Mouse (Mus musculus) brown adipose tissue, adult 24 weeks (tissue): ENCODE data around the gene Trcg1. TPM values are rescaled to one million over a fixed set of nuclear protein-coding genes. Genes with fewer than 3 reads are reported as not detected.

Experiments
- H3K27ac ChIP-seq: fragments of 200-500 bp; replicated peaks from 2 replicates; pipeline ENCODE4 v1.5.1; 2012; ENCODE audit warnings: low read depth, mild to moderate bottlenecking, low read length
- H3K4me1 ChIP-seq: fragments of 200-500 bp; 2 replicates; pipeline ENCODE4 v1.6.1; 2012; ENCODE audit warnings: low read length, mixed read lengths; ENCODE audit not compliant: control insufficient read depth, insufficient read depth, insufficient read length
- H3K4me3 ChIP-seq: fragments of 200-500 bp; 2 replicates; pipeline ENCODE4 v1.5.1; 2012; ENCODE audit warnings: low read depth, mild to moderate bottlenecking, low read length, moderate library complexity; ENCODE audit not compliant: insufficient read depth
- polyA plus RNA-seq: library from polyadenylated mRNA; stranded (reverse); fragments of >200 nt; gene quantifications from 2 replicates; pipeline ENCODE4 v1.2.4, GENCODE M21; 2012; ENCODE audit not compliant: missing spikeins, insufficient read depth, insufficient read length

Trcg1 gene
- polyA plus RNA-seq, 1 experiment = not detected

GRCm38 (mm10) chr9:57247201-57247671, 10.9 kb downstream of the Trcg1 start:
- no peak overlapping the region for H3K4me3 ChIP-seq
- no peak overlapping the region for H3K27ac ChIP-seq
- H3K4me1 ChIP-seq = no peaks in the 10 kb centered on the region

DNA sequence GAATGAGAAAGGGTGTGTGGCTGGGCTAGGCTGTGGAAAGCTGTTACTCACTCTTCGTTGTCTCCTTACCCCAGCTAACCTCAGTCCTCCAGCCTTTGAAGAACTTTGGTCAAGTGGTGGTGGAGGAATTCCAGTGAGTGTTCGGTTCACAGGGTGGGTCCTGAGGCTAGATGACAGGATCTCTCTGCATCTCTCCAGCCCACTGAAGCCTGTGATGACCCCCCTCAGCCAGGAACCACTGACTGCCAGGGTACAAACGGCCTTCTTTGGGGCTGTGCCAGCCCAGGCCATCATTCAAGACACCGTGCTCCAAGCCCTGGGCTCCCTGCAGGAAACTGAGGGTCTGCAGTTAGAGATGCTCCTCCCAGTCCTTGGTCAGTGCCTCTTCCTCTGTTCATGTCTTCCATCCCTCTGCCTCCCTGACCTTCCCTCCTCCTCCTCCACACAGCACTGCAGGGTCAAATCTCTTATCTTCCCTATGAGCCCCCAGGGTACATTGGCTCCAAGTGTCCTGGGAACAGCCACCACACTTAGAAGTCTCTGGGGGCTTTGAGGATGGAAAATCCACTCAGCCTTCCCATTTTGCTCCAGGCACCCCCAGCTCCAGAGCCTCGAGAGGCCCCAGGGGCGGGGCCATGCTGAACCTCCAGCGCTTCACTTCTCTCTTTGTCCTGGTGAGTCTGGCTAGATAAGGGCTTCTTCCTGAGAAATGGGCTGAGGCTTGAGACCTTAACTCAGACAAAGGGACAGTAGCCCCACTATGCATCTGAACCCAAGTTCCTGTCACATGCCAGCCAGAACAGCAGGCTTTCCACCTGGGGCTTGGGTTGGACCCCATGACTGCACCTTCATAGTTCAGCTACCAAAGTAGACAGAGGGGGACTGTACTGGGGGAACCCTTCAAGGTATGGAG, 11.9 kb downstream of the Trcg1 start:
- Histone ChIP-seq H3K4me1 (no peaks in the 10 kb centered on the region), H3K4me3 (no peak overlapping the region), H3K27ac (no peak overlapping the region)

DNA sequence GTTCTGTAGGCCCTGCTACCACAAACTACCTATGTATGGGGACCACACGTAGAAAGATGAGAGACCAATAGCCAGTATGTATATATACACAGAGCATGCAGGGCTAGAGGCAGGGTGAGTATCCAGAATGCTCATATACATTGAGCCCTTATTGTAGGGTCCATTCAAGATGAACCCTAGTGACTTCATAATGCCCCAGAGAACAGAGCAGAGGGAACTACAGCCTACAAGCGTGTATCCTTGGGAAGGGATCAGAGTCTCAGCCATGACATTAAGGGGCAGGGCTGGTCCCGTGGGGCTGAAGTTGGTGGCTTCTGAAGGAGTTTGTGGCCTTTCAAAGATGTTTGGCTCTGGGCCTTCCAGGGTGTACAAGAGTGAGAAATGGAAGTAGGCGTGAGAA, 13.7 kb downstream of the Trcg1 start:
- peaks cover 7% of the 10 kb centered on the region for H3K4me1 ChIP-seq
- H3K4me3 ChIP-seq = no peak overlapping the region
- no peak overlapping the region for H3K27ac ChIP-seq

GRCm38 (mm10) chr9:57251139-57251538, 14.8 kb downstream of the Trcg1 start:
- Histone ChIP-seq H3K4me1 (peaks cover 10% of the 10 kb centered on the region), H3K4me3 (no peak overlapping the region), H3K27ac (no peak overlapping the region)

DNA sequence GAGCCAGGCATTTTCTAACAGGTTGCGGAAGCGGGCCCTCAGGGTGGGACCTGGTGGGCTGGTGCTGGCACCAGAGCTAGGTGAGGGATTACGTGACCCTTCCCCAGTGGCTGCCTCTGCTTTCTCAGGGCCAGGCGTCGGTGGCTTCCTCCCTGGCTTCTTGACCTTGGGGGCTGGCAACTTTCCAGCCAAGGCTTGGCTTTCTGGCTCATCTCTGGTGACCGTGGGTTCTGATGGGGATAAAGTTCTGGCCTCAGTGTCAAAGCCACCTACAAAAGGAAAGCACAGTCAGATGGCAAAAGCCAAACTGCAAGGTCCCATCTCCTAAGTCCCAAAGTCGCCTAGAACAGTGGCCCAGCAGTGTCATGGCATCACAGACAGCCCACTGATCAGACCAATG, 17.7 kb downstream of the Trcg1 start:
- Histone ChIP-seq H3K4me3 (no peak overlapping the region), H3K27ac (no peak overlapping the region), H3K4me1 (peaks cover 10% of the 10 kb centered on the region)

- no peak overlapping the region for H3K4me3 ChIP-seq
- no peak overlapping the region for H3K27ac ChIP-seq
- peaks cover 10% of the 10 kb centered on the region for H3K4me1 ChIP-seq
Measured at GRCm38 (mm10) chr9:57254823-57255495, 18.6 kb downstream of the Trcg1 start.

DNA sequence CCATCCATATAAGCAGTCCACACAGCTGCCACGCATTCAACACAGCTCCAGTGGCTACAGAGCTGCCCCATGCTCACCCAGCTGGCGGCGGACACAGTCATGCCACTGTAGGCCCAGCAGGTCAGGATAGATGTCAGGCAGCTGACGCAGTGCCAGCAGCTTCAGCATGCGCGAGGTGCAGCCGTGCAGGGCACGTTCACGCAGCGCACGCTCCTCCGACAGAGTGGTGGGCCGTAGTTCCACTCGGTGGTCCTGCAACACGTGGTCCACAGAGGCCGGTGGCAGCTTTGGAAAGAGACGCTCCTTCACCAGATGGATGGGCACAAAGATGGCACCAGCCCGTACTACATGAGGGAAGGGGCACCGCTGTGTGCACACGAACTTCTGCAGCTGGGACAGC, 20.0 kb downstream of the Trcg1 start:
- Histone ChIP-seq H3K4me3 (no peak overlapping the region), H3K4me1 (peaks cover 18% of the 10 kb centered on the region), H3K27ac (no peak overlapping the region)

GRCm38 (mm10) chr9:57256861-57257260, 20.5 kb downstream of the Trcg1 start:
- Histone ChIP-seq H3K27ac (no peak overlapping the region), H3K4me3 (no peak overlapping the region), H3K4me1 (peaks cover 19% of the 10 kb centered on the region)

- Histone ChIP-seq H3K4me1 (peaks cover 19% of the 10 kb centered on the region), H3K27ac (no peak overlapping the region), H3K4me3 (no peak overlapping the region)
Measured at GRCm38 (mm10) chr9:57257627-57258026, 21.3 kb downstream of the Trcg1 start.

- Histone ChIP-seq H3K4me1 (peaks cover 16% of the 10 kb centered on the region), H3K4me3 (no peak overlapping the region), H3K27ac (no peak overlapping the region)
Measured at GRCm38 (mm10) chr9:57259736-57260135, 23.4 kb downstream of the Trcg1 start.

GRCm38 (mm10) chr9:57260940-57261339, 24.6 kb downstream of the Trcg1 start:
- peak overlapping the region; percentile 18; the same call in 1 of the 2 replicates for H3K27ac ChIP-seq
- H3K4me1 ChIP-seq = peaks cover 11% of the 10 kb centered on the region
- H3K4me3 ChIP-seq = peak overlapping the region; percentile 92

DNA sequence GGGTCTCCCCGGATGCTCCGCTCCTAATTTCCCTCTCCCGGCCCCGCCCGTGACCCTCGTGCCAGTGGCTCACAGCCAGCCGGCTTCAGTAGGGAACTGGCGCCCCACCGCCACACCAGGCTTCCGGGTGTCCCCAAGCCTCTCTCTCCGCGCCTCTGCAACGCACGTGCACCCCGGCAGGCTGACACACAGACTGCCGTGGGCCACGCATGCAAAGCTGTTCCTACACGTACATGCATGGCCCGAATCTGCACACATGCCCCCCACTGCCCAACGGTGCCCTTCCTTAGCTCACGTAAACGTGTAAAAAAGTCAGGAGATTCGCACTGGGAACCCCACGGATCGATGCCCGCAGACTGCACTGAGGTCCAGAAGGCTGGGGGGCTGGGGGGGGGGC, 25.2 kb downstream of the Trcg1 start:
- Histone ChIP-seq H3K4me3 (peak overlapping the region; percentile 92), H3K4me1 (peaks cover 11% of the 10 kb centered on the region), H3K27ac (peak overlapping the region; percentile 18; the same call in 1 of the 2 replicates)

DNA sequence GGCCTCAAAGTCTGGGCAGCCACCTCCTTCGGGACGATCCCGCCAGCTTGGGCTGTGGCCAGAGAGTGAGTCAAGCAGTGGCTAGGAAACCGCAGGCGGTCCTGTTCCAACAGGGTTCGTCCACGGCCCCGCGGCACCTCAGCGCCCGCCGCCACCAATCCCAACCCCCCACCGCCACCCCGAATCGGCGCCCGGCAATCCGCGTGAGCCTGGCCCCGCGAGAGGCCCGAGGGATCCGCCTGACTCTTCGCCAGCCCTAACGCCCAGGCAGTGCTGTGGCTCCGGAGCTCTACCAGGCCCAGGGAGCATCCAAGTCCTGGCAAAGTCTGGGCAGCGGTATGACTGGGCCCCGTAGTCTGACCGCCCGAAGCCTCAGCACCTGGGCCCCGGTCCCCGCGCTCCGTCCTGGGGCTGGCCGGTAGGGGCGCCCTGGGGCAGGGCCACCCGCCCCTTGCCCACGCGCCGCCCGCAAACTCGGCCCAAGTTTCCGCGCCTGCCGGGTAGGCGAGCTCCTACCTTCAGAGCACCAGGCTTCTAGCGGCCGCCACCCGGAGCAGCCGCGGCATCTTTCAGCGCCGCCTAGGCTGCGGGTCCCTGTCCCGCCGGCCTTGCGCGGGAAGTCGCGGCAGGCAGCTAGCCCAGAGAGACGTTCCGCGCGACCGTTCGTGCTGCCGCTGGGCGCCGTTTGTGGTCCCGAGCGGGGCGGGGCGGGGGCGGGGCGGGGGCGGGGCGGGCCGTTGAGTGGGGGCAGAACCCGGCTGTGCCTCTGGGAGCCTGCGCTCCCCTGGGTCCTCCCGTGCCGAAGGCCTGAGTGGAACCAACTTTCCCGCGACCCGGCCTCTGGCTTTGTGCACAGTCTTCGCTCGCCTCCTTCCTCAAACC, 25.8 kb downstream of the Trcg1 start, which contains the start of gene 1700017B05Rik:
TSS of gene 1700017B05Rik (minus strand) at position 700 of the 882 bp plus-strand sequence.
- peaks cover 11% of the 10 kb centered on the region for H3K4me1 ChIP-seq
- H3K27ac ChIP-seq = peak within 1 kb of the TSS; percentile 80
- H3K4me3 ChIP-seq = peak within 1 kb of the TSS; percentile 92

- H3K4me3 ChIP-seq = peak overlapping the region; percentile 63
- H3K4me1 ChIP-seq = peaks cover 11% of the 10 kb centered on the region
- peak overlapping the region; percentile 80 for H3K27ac ChIP-seq
Measured at GRCm38 (mm10) chr9:57262795-57263684, 26.7 kb downstream of the Trcg1 start.
